Mouse (Mus musculus) naive thymus-derived CD4-positive, alpha-beta T cell, adult 5 months (primary cell): ENCODE results near the gene Cmtm2b. TPM values are rescaled to one million over a fixed set of nuclear protein-coding genes. Genes with fewer than 3 reads are reported as not detected.

Experiments
- polyA plus RNA-seq: library from polyadenylated mRNA; unstranded; fragments of 100-300 nt; shearing (Covaris generic); gene quantifications from one replicate; pipeline ENCODE4 v1.2.1, GENCODE M21; 2017

Cmtm2b gene
- polyA plus RNA-seq: not detected

GRCm38 (mm10) chr8:104321930-104322329 lies at the start of gene Cmtm2b:
Gene Cmtm2b, plus strand, starts transcription at chr8:104322230.

GRCm38 (mm10) chr8:104293081-104293480 lies 28.9 kb upstream of the Cmtm2b start, which contains the start of gene Cmtm2a:
Gene Cmtm2a, minus strand, starts transcription at chr8:104293181.

GRCm38 (mm10) chr8:104309441-104310155 lies 12.4 kb upstream of the Cmtm2b start, which contains the start of the genes Gm45711 and Cmtm1:
Gene Gm45711, minus strand, starts transcription at chr8:104310081.
Gene Cmtm1, minus strand, starts transcription at chr8:104310145.

DNA sequence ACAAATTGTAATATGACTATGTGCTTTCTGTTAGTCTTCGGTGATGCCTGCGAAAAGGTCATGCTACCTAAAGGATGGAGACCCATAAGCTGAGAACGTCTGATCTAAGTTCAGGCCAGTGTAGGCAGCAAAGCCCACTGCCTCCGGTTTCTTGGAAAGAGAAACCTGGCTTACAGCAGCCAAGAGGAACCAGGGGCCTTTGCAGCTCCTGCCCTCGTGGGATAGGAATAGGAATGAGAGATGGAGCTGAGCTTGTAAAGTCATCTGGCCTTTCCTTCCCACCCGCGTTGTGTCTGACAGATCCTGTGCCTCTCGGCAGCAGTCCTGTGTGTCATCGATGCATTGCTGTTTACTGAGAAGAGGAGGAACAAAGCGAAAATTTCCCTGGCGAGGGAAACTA lies 763 bp upstream of the Cmtm2b start, which contains the start of gene Gm11020:
Gene Gm11020 (plus strand): TSS at position 301 of the 400 bp plus-strand sequence.

DNA sequence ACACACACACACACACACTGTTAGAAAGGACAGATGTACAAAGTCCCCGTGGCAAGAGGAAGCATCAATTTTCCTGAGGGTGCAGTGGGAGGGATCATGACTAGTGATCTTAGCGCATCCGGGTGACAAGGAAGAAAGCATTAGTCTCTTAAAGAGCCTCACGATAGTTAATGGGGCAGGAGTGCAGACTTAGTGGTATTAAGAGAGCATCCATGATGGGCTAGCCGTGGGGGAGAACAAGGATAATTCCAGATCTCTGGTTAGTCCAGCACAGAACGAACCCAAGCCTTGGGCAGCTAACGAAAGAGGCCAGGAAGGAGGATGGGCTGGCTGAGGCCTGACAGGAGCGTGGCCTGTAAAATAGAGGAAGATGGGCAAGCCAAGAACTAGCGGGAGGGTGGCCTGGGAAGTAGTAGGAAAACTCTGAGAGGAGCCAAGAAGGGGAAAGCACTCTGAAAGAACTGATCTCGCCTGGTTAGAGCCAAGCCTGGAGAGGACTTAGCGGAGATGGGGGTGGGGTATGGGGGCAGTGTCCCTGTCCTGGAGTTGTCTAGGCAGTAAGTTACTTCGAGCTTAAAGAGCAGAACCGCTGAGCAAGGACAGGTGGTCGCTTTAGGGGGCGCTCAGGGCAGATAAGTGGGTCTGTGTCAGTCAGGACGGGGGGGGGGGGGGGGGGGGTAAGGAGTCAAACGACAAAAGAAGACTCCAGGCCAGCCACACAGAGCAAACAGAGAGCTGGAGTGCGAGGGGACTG lies 17.4 kb downstream of the Cmtm2b start, which contains the start of gene Cmtm3:
Gene Cmtm3 (plus strand): TSS at position 182 of the 754 bp plus-strand sequence.

Other genes with a start within 250 kb of the Cmtm2b start
- not detected for gene Cdh5, start 220.6 kb upstream of the Cmtm2b start, polyA plus RNA-seq
- gene Bean1, start 151.8 kb upstream of the Cmtm2b start, polyA plus RNA-seq: not detected
- 66.9 TPM for gene Tk2, start 73.7 kb upstream of the Cmtm2b start, polyA plus RNA-seq
- gene Cklf, start 71.4 kb upstream of the Cmtm2b start, polyA plus RNA-seq: 80.1 TPM
- gene Cmtm2a, start 29.0 kb upstream of the Cmtm2b start, polyA plus RNA-seq: not detected
- gene Gm45711, start 12.1 kb upstream of the Cmtm2b start, polyA plus RNA-seq: not detected
- gene Cmtm1, start 12.1 kb upstream of the Cmtm2b start, polyA plus RNA-seq: not detected
- gene Gm11020, start 663 bp upstream of the Cmtm2b start, polyA plus RNA-seq: not detected
- gene Cmtm3, start 17.2 kb downstream of the Cmtm2b start, polyA plus RNA-seq: 9.0 TPM
- 0.71 TPM for gene Cmtm4, start 73.6 kb downstream of the Cmtm2b start, polyA plus RNA-seq
- 64.1 TPM for gene Dync1li2, start 120.8 kb downstream of the Cmtm2b start, polyA plus RNA-seq
- not detected for gene Terb1, start 187.7 kb downstream of the Cmtm2b start, polyA plus RNA-seq
- gene Nae1, start 212.4 kb downstream of the Cmtm2b start, polyA plus RNA-seq: 83.2 TPM
- gene Car7, start 212.5 kb downstream of the Cmtm2b start, polyA plus RNA-seq: 3.1 TPM